Mouse (Mus musculus) CD4-positive helper T cell, adult 2 months (primary cell): Measurements from ENCODE around the gene Eras.
"Not testable (repeated sequence)": the region's sequence is repeated elsewhere in the genome, so short reads cannot be mapped to it uniquely, and the experiment has no call there.

ENCODE experiments used
- DNase-seq: peaks from one replicate; pipeline ENCODE4 v3.0.0-alpha.2; 2012; ENCODE audit warnings: low read depth, missing footprints, low spot score

Gene Eras

GRCm38 (mm10) chrX:7910473-7910872, 17.9 kb downstream of the Eras start:
- DNase-seq, result no peak

GRCm38 (mm10) chrX:7909242-7909641, 19.2 kb downstream of the Eras start, which contains the start of gene Gm10490:
TSS of gene Gm10490 (plus strand) at chrX:7909542.
- DNase-seq, result not testable (repeated sequence)

DNA sequence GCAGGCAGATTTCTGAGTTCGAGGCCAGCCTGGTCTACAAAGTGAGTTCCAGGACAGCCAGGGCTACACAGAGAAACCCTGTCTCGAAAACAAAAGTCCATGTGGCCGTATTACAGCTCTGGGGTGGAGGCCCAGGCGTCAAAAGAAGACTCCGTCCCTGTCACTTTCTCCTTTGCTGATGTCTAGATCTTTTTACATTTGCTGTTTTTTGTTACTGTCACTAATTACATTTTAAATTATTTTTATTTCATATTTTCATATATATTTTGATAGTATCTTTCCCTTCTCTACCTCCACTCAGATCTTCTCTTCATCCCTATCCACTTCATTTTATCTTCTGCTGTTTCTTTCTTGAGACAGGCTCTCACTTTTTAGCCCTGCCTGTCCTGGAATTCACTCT, 20.7 kb downstream of the Eras start, which contains the start of gene Gm10491:
Gene Gm10491, minus strand, starts transcription at position 101 of the 400 bp plus-strand sequence.
- DNase-seq, result no peak

- DNase-seq, result no peak
Measured at GRCm38 (mm10) chrX:7904441-7904840, 24.0 kb downstream of the Eras start.

DNA sequence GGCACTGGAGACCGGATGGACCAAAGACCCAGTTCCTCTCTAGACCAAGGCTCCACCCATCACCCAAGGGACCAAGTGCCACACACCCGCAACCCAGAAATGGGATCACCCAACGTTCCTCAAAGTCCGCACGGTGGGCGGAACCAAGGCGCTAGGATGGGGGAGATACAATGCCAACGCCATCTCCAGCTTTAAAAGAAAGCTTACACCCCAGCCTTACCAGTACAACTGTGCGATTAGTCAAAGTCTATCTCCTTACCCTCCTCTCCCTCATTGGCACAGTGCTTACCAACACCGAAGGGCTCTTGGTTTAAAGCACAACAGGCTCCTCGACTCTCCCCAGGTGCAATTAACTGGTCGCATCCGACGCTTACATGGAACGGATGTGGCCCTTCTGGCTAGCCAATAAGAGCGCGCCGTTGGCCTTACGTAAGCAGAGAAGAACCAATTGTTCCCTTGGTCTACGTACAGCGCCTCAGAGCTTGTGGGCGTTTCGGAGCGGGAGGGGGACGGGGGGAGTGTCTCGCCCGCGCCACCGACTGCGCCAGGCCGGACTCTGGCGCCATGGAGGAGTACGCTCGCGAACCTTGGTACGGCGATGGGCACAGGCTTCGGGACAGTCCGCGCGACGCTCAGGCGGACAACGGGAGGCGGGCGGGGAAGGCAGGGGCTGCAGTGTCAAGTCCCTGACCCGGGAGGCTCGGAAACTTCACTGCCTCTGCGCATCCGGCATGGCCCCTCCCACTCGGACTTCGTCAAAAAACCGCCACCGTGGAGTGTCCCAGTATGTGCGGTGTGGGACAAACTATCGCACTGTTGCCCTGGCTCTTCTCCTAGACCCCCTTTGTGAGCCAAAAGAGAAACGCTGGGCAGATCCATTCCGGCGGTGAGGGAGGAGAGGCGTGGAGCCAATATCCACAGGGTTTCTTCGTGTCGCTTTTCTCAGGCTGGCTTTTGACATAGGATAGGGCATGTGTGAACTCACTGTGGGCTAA, 29.2 kb downstream of the Eras start, which contains the start of the genes Pqbp1 and Timm17b:
Gene Pqbp1, minus strand, starts transcription at position 390 of the 995 bp plus-strand sequence.
Gene Timm17b, plus strand, starts transcription at position 478 of the 995 bp plus-strand sequence.
- DNase-seq, result peak; percentile 94

GRCm38 (mm10) chrX:7898211-7898610, 30.2 kb downstream of the Eras start:
- DNase-seq, result no peak

GRCm38 (mm10) chrX:7883841-7884567, 44.4 kb downstream of the Eras start, which contains the start of gene Slc35a2:
TSS of gene Slc35a2 (plus strand) at chrX:7884028.
- DNase-seq, result peak; percentile 81

DNA sequence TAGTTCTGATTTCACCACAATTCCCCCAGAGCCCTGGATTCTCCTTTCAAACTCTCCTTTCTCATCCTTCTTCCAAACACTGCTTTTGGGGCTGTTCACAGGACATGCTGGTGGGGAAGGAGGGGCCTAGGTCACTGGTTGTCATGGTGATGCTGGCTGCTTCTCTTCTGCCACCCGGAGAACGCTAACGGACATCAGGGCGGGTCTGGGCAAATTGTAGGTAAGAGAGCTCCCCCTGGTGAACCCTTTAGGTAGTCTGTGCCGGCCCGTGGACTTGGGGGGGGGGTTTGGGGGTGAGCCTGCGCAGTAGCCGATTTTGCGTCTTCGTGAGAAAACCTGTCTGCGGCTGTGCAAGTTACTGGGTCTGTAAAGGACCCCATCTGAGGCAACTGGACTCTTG, 48.6 kb downstream of the Eras start:
- peak; percentile 83 for DNase-seq

DNA sequence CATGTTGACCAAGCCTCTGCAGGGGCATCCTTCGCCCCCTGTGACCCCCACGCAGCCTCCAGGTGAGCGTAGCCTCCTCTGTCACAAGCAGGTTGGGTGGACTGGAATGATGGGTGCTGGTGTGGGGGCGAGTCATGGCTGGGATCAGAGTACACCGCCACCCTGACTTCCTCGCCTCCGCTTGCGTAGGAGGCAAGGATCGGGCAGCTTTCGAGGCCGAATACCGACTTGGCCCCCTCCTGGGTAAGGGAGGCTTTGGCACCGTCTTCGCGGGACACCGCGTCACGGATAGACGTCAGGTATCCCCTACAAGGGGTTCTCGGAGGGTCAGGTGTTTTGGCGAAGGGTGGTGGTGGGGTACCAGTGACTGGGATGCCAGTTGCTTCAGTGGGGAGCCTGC, 49.9 kb downstream of the Eras start:
- peak; percentile 61 for DNase-seq

DNA sequence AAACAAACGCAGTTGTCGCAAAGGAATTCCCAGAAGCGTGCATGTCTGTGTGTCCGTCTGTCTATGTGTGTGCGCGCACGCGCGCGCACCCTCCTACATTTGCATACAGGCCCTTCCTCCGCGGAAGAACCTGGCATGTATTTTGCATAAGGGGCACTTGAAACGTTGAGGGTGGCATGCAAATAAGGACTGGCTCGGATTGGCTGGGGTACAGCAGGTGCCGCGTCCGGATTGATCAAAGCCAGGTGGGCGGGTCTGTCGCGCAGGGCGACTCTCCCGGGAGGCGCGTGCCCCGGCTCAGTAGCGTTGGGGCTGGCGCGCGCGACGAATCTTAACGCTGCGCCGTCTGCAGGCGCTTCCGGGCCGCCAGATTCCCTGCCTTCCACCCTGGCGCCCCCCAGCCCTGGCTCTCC, 50.4 kb downstream of the Eras start, which contains the start of gene Pim2:
Gene Pim2, plus strand, starts transcription at position 256 of the 413 bp plus-strand sequence.
- peak; percentile 95 for DNase-seq
